Mouse (Mus musculus): ENCODE measurements around the gene Gm19402. TPM values are rescaled to one million over a fixed set of nuclear protein-coding genes. Genes with fewer than 3 reads are reported as not detected.

Gene Gm19402
- polyA plus RNA-seq, 1 experiment, result not detected

DNA sequence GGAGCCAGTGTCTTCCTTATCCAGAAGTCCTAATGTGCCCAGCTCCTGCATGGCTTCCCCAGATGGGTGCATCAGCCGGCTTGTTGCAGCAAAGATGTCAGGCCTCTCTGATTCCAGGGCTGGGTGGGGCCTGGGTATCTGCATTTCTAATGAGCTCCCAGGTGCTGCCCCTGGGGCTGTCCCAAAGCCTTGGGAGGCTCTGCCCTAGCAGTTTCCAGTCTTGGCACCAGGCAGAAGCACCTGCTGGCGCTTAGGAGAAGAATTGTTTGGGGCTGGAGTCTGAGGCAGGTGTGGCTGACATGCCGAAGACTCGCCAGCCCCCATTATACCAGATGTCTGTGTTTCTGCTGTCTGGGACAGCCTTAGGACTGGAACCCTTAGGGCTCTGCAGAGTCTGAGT lies 19.8 kb downstream of the Gm19402 start:
- no peaks in the 10 kb centered on the region for H3K27me3 ChIP-seq (ENCODE audit: control insufficient read depth, insufficient read depth, low read length)
- no peak for DNase-seq

DNA sequence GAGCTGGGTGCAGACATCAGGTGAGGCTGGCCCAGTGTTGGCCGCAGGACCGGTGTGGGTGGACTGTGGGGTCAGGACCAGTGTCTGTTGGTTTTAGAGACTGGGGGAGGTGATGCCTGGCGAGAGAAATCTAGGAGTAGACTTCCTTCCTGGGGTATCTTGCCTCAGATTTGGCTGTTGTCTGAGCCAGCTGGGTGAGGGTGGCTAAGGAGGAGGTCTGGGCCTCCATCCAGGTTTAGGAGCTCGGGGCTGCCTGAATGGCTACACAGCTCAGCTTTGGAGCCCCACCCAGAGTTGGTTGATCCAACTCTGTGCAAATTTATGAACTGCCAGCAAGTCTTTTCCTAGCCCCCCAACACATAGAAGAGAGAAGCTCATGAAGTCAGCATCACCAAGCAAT lies 23.2 kb downstream of the Gm19402 start:
- H3K4me3 ChIP-seq (ENCODE audit: control insufficient read depth, insufficient read depth, low read length), result no peak overlapping the region
- H3K27me3 ChIP-seq (ENCODE audit: control insufficient read depth, insufficient read depth, low read length), result no peaks in the 10 kb centered on the region
- no peaks in the 10 kb centered on the region for H3K36me3 ChIP-seq (ENCODE audit: control insufficient read depth, insufficient read depth, low read length)
- peaks cover 8% of the 10 kb centered on the region for H3K4me1 ChIP-seq (replicated peaks; ENCODE audit: control insufficient read depth, insufficient read depth, low read length)
- 73% methylated on average over 4 of the region's 4 CpGs for WGBS
- TF ChIP-seq POLR2A (IDR thresholded peaks at IDR 0.05; ENCODE audit: control insufficient read depth, extremely low read depth, insufficient read depth, low read length, poor library complexity), result no peak
- TF ChIP-seq CTCF (IDR thresholded peaks at IDR 0.05; ENCODE audit: borderline replicate concordance, control insufficient read depth, extremely low read depth, insufficient read depth, low read length, poor library complexity), result no peak
- no peak overlapping the region for H3K27ac ChIP-seq (ENCODE audit: control insufficient read depth, insufficient read depth, low read length)
- DNase-seq, result no peak

More for the DNA sequence above, 19.8 kb downstream of the Gm19402 start:
- 87% methylated on average over 4 of the region's 4 CpGs for WGBS
- Histone ChIP-seq H3K4me3 (ENCODE audit: control insufficient read depth, insufficient read depth, low read length) (no peak overlapping the region), H3K4me1 (replicated peaks; ENCODE audit: control insufficient read depth, insufficient read depth, low read length) (peaks cover 23% of the 10 kb centered on the region), H3K27ac (ENCODE audit: control insufficient read depth, insufficient read depth, low read length) (no peak overlapping the region), H3K36me3 (ENCODE audit: control insufficient read depth, insufficient read depth, low read length) (no peaks in the 10 kb centered on the region)
- no peak for TF ChIP-seq CTCF (IDR thresholded peaks at IDR 0.05; ENCODE audit: borderline replicate concordance, control insufficient read depth, extremely low read depth, insufficient read depth, low read length, poor library complexity)
- no peak for TF ChIP-seq POLR2A (IDR thresholded peaks at IDR 0.05; ENCODE audit: control insufficient read depth, extremely low read depth, insufficient read depth, low read length, poor library complexity)

DNA sequence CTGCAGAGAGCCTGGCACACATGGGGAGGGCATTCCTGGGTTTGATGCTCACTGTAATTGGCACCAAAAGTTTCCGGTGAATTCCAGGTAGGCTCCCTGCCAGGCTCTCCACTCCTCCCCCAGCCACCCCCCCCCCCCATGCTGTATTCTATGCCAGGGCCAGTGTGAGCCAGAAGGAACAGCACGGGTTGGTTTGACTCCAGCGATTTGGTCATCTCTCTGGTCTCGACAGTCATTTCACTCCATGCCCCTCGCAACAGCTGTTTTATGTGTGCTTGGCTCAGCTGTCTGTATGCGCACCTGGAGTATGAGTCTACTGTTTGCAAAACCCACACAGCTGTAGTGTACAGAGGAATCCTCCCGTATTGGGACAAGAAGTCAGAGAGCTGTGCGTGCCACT lies 24.2 kb downstream of the Gm19402 start:
- DNase-seq, result peak; percentile 24
- H3K36me3 ChIP-seq (ENCODE audit: control insufficient read depth, insufficient read depth, low read length), result no peaks in the 10 kb centered on the region
- 66% methylated on average over 8 of the region's 8 CpGs for WGBS
- H3K27me3 ChIP-seq (ENCODE audit: control insufficient read depth, insufficient read depth, low read length), result no peaks in the 10 kb centered on the region
- H3K27ac ChIP-seq (ENCODE audit: control insufficient read depth, insufficient read depth, low read length), result no peak overlapping the region
- H3K4me3 ChIP-seq (ENCODE audit: control insufficient read depth, insufficient read depth, low read length), result no peak overlapping the region
- H3K4me1 ChIP-seq (replicated peaks; ENCODE audit: control insufficient read depth, insufficient read depth, low read length), result peaks cover 8% of the 10 kb centered on the region
- TF ChIP-seq POLR2A (IDR thresholded peaks at IDR 0.05; ENCODE audit: control insufficient read depth, extremely low read depth, insufficient read depth, low read length, poor library complexity) (no peak), CTCF (IDR thresholded peaks at IDR 0.05; ENCODE audit: borderline replicate concordance, control insufficient read depth, extremely low read depth, insufficient read depth, low read length, poor library complexity) (no peak)

- DNase-seq, result no peak
- WGBS, result 57% methylated on average over 43 of the region's 43 CpGs
- no peaks in the 10 kb centered on the region for H3K27me3 ChIP-seq (ENCODE audit: control insufficient read depth, insufficient read depth, low read length)
- TF ChIP-seq POLR2A (IDR thresholded peaks at IDR 0.05; ENCODE audit: control insufficient read depth, extremely low read depth, insufficient read depth, low read length, poor library complexity) (no peak), CTCF (IDR thresholded peaks at IDR 0.05; ENCODE audit: borderline replicate concordance, control insufficient read depth, extremely low read depth, insufficient read depth, low read length, poor library complexity) (no peak)
- no peaks in the 10 kb centered on the region for H3K36me3 ChIP-seq (ENCODE audit: control insufficient read depth, insufficient read depth, low read length)
- no peak overlapping the region for H3K27ac ChIP-seq (ENCODE audit: control insufficient read depth, insufficient read depth, low read length)
- H3K4me1 ChIP-seq (replicated peaks; ENCODE audit: control insufficient read depth, insufficient read depth, low read length), result peaks cover 8% of the 10 kb centered on the region
- H3K4me3 ChIP-seq (ENCODE audit: control insufficient read depth, insufficient read depth, low read length), result no peak overlapping the region
Measured at GRCm38 (mm10) chr10:77663949-77664665, 26.4 kb downstream of the Gm19402 start.

- Histone ChIP-seq H3K4me3 (ENCODE audit: control insufficient read depth, insufficient read depth, low read length) (no peak overlapping the region), H3K4me1 (replicated peaks; ENCODE audit: control insufficient read depth, insufficient read depth, low read length) (no peaks in the 10 kb centered on the region), H3K27ac (ENCODE audit: control insufficient read depth, insufficient read depth, low read length) (no peak overlapping the region), H3K36me3 (ENCODE audit: control insufficient read depth, insufficient read depth, low read length) (no peaks in the 10 kb centered on the region), H3K27me3 (ENCODE audit: control insufficient read depth, insufficient read depth, low read length) (no peaks in the 10 kb centered on the region)
- no peak for DNase-seq
- no peak for TF ChIP-seq CTCF (IDR thresholded peaks at IDR 0.05; ENCODE audit: borderline replicate concordance, control insufficient read depth, extremely low read depth, insufficient read depth, low read length, poor library complexity)
- TF ChIP-seq POLR2A (IDR thresholded peaks at IDR 0.05; ENCODE audit: control insufficient read depth, extremely low read depth, insufficient read depth, low read length, poor library complexity), result no peak
- 80% methylated on average over 15 of the region's 15 CpGs for WGBS
Measured at GRCm38 (mm10) chr10:77658286-77658994, 32.1 kb downstream of the Gm19402 start.

DNA sequence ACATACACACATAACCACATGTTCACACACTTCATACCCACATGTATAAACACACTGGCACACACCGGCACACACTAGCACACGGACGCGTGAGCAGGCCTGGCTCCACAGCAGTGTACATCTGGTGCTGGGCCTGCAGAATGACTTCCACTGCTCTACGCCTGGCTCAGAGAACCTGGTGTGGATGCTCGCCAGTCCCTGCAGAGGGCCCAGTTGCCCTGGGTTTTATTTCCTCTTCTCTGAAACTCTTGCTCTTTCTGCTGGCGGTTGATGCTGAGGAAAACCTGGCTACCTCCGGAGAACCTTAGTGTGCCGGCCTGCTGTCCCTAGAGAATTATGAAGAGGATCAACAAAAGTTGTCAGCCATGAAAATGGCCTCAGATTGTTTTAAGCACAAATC lies 38.5 kb downstream of the Gm19402 start:
- no peak overlapping the region for H3K27ac ChIP-seq (ENCODE audit: control insufficient read depth, insufficient read depth, low read length)
- no peaks in the 10 kb centered on the region for H3K36me3 ChIP-seq (ENCODE audit: control insufficient read depth, insufficient read depth, low read length)
- H3K4me3 ChIP-seq (ENCODE audit: control insufficient read depth, insufficient read depth, low read length), result no peak overlapping the region
- H3K27me3 ChIP-seq (ENCODE audit: control insufficient read depth, insufficient read depth, low read length), result no peaks in the 10 kb centered on the region
- WGBS, result 94% methylated on average over 9 of the region's 9 CpGs
- no peaks in the 10 kb centered on the region for H3K4me1 ChIP-seq (replicated peaks; ENCODE audit: control insufficient read depth, insufficient read depth, low read length)
- DNase-seq, result no peak
- TF ChIP-seq POLR2A (IDR thresholded peaks at IDR 0.05; ENCODE audit: control insufficient read depth, extremely low read depth, insufficient read depth, low read length, poor library complexity) (no peak), CTCF (IDR thresholded peaks at IDR 0.05; ENCODE audit: borderline replicate concordance, control insufficient read depth, extremely low read depth, insufficient read depth, low read length, poor library complexity) (no peak)
